In genomic region chr4:32947631-32948030, GRCm38 (mm10) we compare ENCODE assay signal across 11 mouse cellular contexts. TPM values are rescaled to one million over a fixed set of nuclear protein-coding genes. Genes with fewer than 3 reads are reported as not detected.
DNase-seq lines count a peak whose midpoint lies in the region; ATAC-seq and TF ChIP-seq lines count a peak whose summit lies in the region.
"Had no signal": no experiment of that assay in that cellular context is flagged by ENCODE, and none has a peak within 500 bp of the region (broad histone marks: within the 10 kb centered on the region; RNA-seq: fewer than 3 reads in every experiment).

No protein-coding gene starts in this region.

- no peaks in the 10 kb centered on the region for H3K9me3 ChIP-seq in kidney, postnatal 0 days (replicated peaks; ENCODE audit: low read length)
- no peaks in the 10 kb centered on the region for H3K9me3 ChIP-seq in heart, embryonic 14.5 days (ENCODE audit: control insufficient read depth, low read length)
- H3K9me3 ChIP-seq in neural tube, embryonic 11.5 days (ENCODE audit: control insufficient read depth, low read length) = no peaks in the 10 kb centered on the region
- H3K9me3 ChIP-seq: embryonic facial prominence, embryonic 12.5 days; heart, embryonic 15.5 days; stomach, embryonic 15.5 days had no signal

- H3K4me1 ChIP-seq in kidney, postnatal 0 days (replicated peaks; ENCODE audit: insufficient read depth, low read length) = no peaks in the 10 kb centered on the region; the same call in 1 of the 2 replicates
- peaks cover 0 to 23% of the 10 kb centered on the region in 2 experiments; a peak in 2 of 4 replicates for H3K4me1 ChIP-seq in heart, embryonic 14.5 days (ENCODE audit: control insufficient read depth in 2 of 2, insufficient read depth in 2 of 2, low read length in 2 of 2)
- peaks cover 9% of the 10 kb centered on the region; the same call in 1 of the 2 replicates for H3K4me1 ChIP-seq in neural tube, embryonic 11.5 days (ENCODE audit: control insufficient read depth, insufficient read depth, low read length)

- H3K36me3 ChIP-seq in kidney, postnatal 0 days (ENCODE audit: insufficient read depth, low read length) = no peaks in the 10 kb centered on the region
- H3K36me3 ChIP-seq in heart, embryonic 14.5 days (ENCODE audit: control insufficient read depth, insufficient read depth, low read length) = no peaks in the 10 kb centered on the region
- no peaks in the 10 kb centered on the region for H3K36me3 ChIP-seq in neural tube, embryonic 11.5 days (ENCODE audit: control insufficient read depth, insufficient read depth, low read length)
- H3K36me3 ChIP-seq: embryonic facial prominence, embryonic 12.5 days; heart, embryonic 15.5 days; stomach, embryonic 15.5 days had no signal

- WGBS in kidney, postnatal 0 days = 27% methylated on average over 4 of the region's 4 CpGs
- WGBS in heart, embryonic 14.5 days = 12% methylated on average over 4 of the region's 4 CpGs
- 28% methylated on average over 4 of the region's 4 CpGs for WGBS in neural tube, embryonic 11.5 days

- H3K27me3 ChIP-seq in kidney, postnatal 0 days (ENCODE audit: insufficient read depth, low read length) = no peaks in the 10 kb centered on the region
- H3K27me3 ChIP-seq in heart, embryonic 14.5 days (ENCODE audit: control insufficient read depth, insufficient read depth, low read length) = peaks cover 9% of the 10 kb centered on the region
- H3K27me3 ChIP-seq in neural tube, embryonic 11.5 days (ENCODE audit: control insufficient read depth, insufficient read depth, low read length) = no peaks in the 10 kb centered on the region
- H3K27me3 ChIP-seq: embryonic facial prominence, embryonic 12.5 days had no signal

- no peak overlapping the region for H3K9ac ChIP-seq in kidney, postnatal 0 days (ENCODE audit: low read depth, low read length)
- H3K9ac ChIP-seq in heart, embryonic 14.5 days (ENCODE audit: low read length) = no peak overlapping the region; the same call in 1 of the 2 replicates
- no peak overlapping the region for H3K9ac ChIP-seq in neural tube, embryonic 11.5 days (ENCODE audit: low read length)
- H3K9ac ChIP-seq: embryonic facial prominence, embryonic 12.5 days; heart, embryonic 15.5 days; stomach, embryonic 15.5 days had no signal

- no peak for TF ChIP-seq CTCF in kidney, postnatal 0 days (IDR thresholded peaks at IDR 0.05; ENCODE audit: low read depth)

- peak; percentile 59 for DNase-seq in kidney, postnatal 0 days (ENCODE audit: low spot score)
- DNase-seq in kidney, adult 9 months = no peak
- peak; percentile 72 for DNase-seq in embryo, embryonic 10.5 days (ENCODE audit: low spot score)
- DNase-seq in neural tube, embryonic 11.5 days (ENCODE audit: low spot score) = peak; percentile 43
- no peak for DNase-seq in adrenal gland, adult 2 months
- no peak for DNase-seq in testis, postnatal 10 days (ENCODE audit: low spot score)
- DNase-seq in kidney, postnatal 25 days = no peak

- no peak overlapping the region for H3K4me2 ChIP-seq in kidney, postnatal 0 days (ENCODE audit: low read length)
- H3K4me2 ChIP-seq in heart, embryonic 14.5 days (ENCODE audit: low read length) = peak overlapping the region; percentile 47
- H3K4me2 ChIP-seq in neural tube, embryonic 11.5 days (ENCODE audit: low read depth) = no peak overlapping the region
- H3K4me2 ChIP-seq: embryonic facial prominence, embryonic 12.5 days; stomach, embryonic 15.5 days had no signal

- no peak for ATAC-seq in kidney, postnatal 0 days (replicated peaks; ENCODE audit: low FRiP score, low read depth)
- ATAC-seq in heart, embryonic 14.5 days (ENCODE audit: insufficient number of reproducible peaks, insufficient read depth, low FRiP score, low read depth) = no peak
- 0 out of 2 replicates have a peak, but pooled peaks have one; percentile 16 for ATAC-seq in neural tube, embryonic 11.5 days (ENCODE audit: insufficient read depth, low FRiP score, low TSS enrichment)

- H3K27ac ChIP-seq in kidney, postnatal 0 days = 0 out of 2 replicates have a peak overlapping the region, but pooled peaks have one; percentile 8
- peak overlapping the region in 1 of 2 experiments; percentile 19; a peak in 1 of 4 replicates for H3K27ac ChIP-seq in heart, embryonic 14.5 days (replicated peaks in 1 of 2; ENCODE audit: control insufficient read depth in 1 of 2, insufficient read depth in 1 of 2, low read depth in 2 of 2, low read length in 2 of 2)
- H3K27ac ChIP-seq in neural tube, embryonic 11.5 days (ENCODE audit: low read depth, low read length) = no peak overlapping the region
- H3K27ac ChIP-seq: embryonic facial prominence, embryonic 12.5 days; heart, embryonic 15.5 days; stomach, embryonic 15.5 days had no signal

- H3K4me3 ChIP-seq in kidney, postnatal 0 days (replicated peaks; ENCODE audit: low read depth, low read length) = no peak overlapping the region
- no peak overlapping the region for H3K4me3 ChIP-seq in heart, embryonic 14.5 days (ENCODE audit: control insufficient read depth in 1 of 2, insufficient read depth in 1 of 2, low read depth in 1 of 2, low read length in 2 of 2)
- no peak overlapping the region for H3K4me3 ChIP-seq in neural tube, embryonic 11.5 days (ENCODE audit: low read depth, low read length)
- H3K4me3 ChIP-seq: embryonic facial prominence, embryonic 12.5 days; heart, embryonic 15.5 days; stomach, embryonic 15.5 days had no signal

RNA-seq across cellular contexts. Expression of gene Ankrd6, which starts 3.0 kb away (rescaled TPM):
- polyA plus RNA-seq in kidney, postnatal 0 days (2015; fragmentation: Nextera tagmentation; extraction: Ambion mirVana) = 8.5 and 9.2 TPM in 2 replicates
- 4.5 and 4.6 TPM in 2 replicates for polyA plus RNA-seq in heart, embryonic 14.5 days (2014; fragmentation: Nextera tagmentation; extraction: Ambion mirVana)
- polyA plus RNA-seq in neural tube, embryonic 11.5 days (2014; fragmentation: Nextera tagmentation; extraction: Ambion mirVana) = 28.1 and 31.3 TPM in 2 replicates
- 1 to 10 TPM; 2.2 to 4.6 TPM for total RNA-seq in adrenal gland, adult 2 months (2021)
- polyA plus RNA-seq in adrenal gland, adult 2 months (2012; rRNA removed) = 0.56 and 0.75 TPM in 2 replicates

RNA-seq across cellular contexts. Expression of gene Rragd, which starts 35.2 kb away (rescaled TPM):
- polyA plus RNA-seq in kidney, postnatal 0 days (2015; fragmentation: Nextera tagmentation; extraction: Ambion mirVana) = 24.0 and 26.8 TPM in 2 replicates
- polyA plus RNA-seq in heart, embryonic 14.5 days (2014; fragmentation: Nextera tagmentation; extraction: Ambion mirVana) = 53.2 and 54.8 TPM in 2 replicates
- polyA plus RNA-seq in neural tube, embryonic 11.5 days (2014; fragmentation: Nextera tagmentation; extraction: Ambion mirVana) = 40.5 and 42.3 TPM in 2 replicates
- 10 to 100 TPM in 1 of 2 experiments, 1 to 10 TPM in 1; 7.9 to 14.7 TPM for total RNA-seq in adrenal gland, adult 2 months (2021)
- polyA plus RNA-seq in adrenal gland, adult 2 months (2012; rRNA removed) = 1.0 and 1.1 TPM in 2 replicates

Comparison
In these comparisons a context has a peak if more than half of its experiments do, and no peak if none do; other contexts are left out.
1. DNase-seq: peak in kidney, postnatal 0 days (single experiment), embryo, embryonic 10.5 days (single experiment) and neural tube, embryonic 11.5 days (single experiment); none in kidney, adult 9 months (single experiment), adrenal gland, adult 2 months (single experiment), testis, postnatal 10 days (single experiment) and kidney, postnatal 25 days (0 of 2).
2. RNA of gene Rragd, which starts 35.2 kb away (polyA plus RNA-seq): 53.2 to 54.8 TPM in heart, embryonic 14.5 days, 40.5 to 42.3 TPM in neural tube, embryonic 11.5 days and 24.0 to 26.8 TPM in kidney, postnatal 0 days; 1.0 to 1.1 TPM in adrenal gland, adult 2 months; every median in the first group is over 10 times any median in the second.